Mouse (Mus musculus): ENCODE data around the gene Mrto4.

GRCm38 (mm10) chr4:139367336-139367735, 15.0 kb upstream of the Mrto4 start:
- no peak for TF ChIP-seq EP300 (IDR thresholded peaks at IDR 0.05; ENCODE audit: low read depth)
- no peak for TF ChIP-seq CTCF (IDR thresholded peaks at IDR 0.05; ENCODE audit: low read depth)

Data from liver, embryonic 14.5 days (tissue).